Mouse (Mus musculus) G1E (cell line): ENCODE data around the gene Eva1a. TPM values are rescaled to one million over a fixed set of nuclear protein-coding genes. Genes with fewer than 3 reads are reported as not detected.

Source experiments
- ATAC-seq: 2 replicates; pipeline ENCODE4 v1.8.0; 2016; ENCODE audit warnings: mild to moderate bottlenecking; ENCODE audit not compliant: insufficient number of reproducible peaks, poor library complexity, low FRiP score, severe bottlenecking; ENCODE audit errors: extremely low read depth
- DNase-seq: peaks from one replicate; pipeline ENCODE4 v3.0.0; 2012; ENCODE audit warnings: low spot score
- H3K27me3 ChIP-seq: 2 replicates; pipeline ENCODE4 v1.6.1; 2012; ENCODE audit warnings: mild to moderate bottlenecking, low read length, inconsistent platforms; ENCODE audit not compliant: insufficient read depth
- H3K36me3 ChIP-seq: replicated peaks from 2 replicates; pipeline ENCODE3; 2012; ENCODE audit warnings: mild to moderate bottlenecking, inconsistent platforms
- H3K4me1 ChIP-seq: 2 replicates; pipeline ENCODE4 v1.6.1; 2012; ENCODE audit warnings: low read depth, low read length, inconsistent platforms, mixed read lengths; ENCODE audit not compliant: insufficient read depth
- H3K4me3 ChIP-seq: 2 replicates; pipeline ENCODE4 v1.5.1; 2012; ENCODE audit warnings: low read depth, mild to moderate bottlenecking, inconsistent platforms, low read length, moderate library complexity, mixed read lengths
- H3K9me3 ChIP-seq: replicated peaks from 2 replicates; pipeline ENCODE4 v1.6.1; 2012; ENCODE audit warnings: inconsistent platforms
- CTCF ChIP-seq: IDR thresholded peaks from 2 replicates; pipeline ENCODE4 v1.5.1; 2012; ENCODE audit warnings: low read depth, low read length, inconsistent platforms, mixed read lengths
- GATA1 ChIP-seq: IDR thresholded peaks from 2 replicates; pipeline ENCODE4 v1.6.1; 2012; ENCODE audit warnings: borderline replicate concordance, low read length, inconsistent platforms, mixed read lengths
- GATA2 ChIP-seq: IDR thresholded peaks from 2 replicates; pipeline ENCODE4 v1.6.1; 2012; ENCODE audit warnings: low read depth, low read length, inconsistent platforms, borderline replicate concordance
- POLR2AphosphoS5 ChIP-seq: IDR thresholded peaks from 2 replicates; pipeline ENCODE4 v1.6.1; 2012; ENCODE audit warnings: low read depth, low read length, inconsistent platforms; ENCODE audit not compliant: insufficient replicate concordance
- TAL1 ChIP-seq: conservative IDR thresholded peaks from 2 replicates; pipeline ENCODE4 v1.6.1; 2012; ENCODE audit warnings: low read depth, low read length, inconsistent platforms, mixed read lengths
- polyA plus RNA-seq: library from polyadenylated mRNA; stranded (reverse); fragments of >175 nt; gene quantifications from 2 replicates; pipeline ENCODE4 v1.2.3, GENCODE M21; 2012
- total RNA-seq, 2 experiments: library from RNA; stranded (forward) in 1 of 2; stranded (reverse) in 1 of 2; fragments of 200-1000 nt in 1 of 2; fragments of >200 nt in 1 of 2; fragmentation: Nextera tagmentation in 1 of 2; gene quantifications; 2 replicates each; pipeline ENCODE4 v1.2.3; 2014 to 2017

Eva1a gene
- total and polyA plus RNA-seq, 3 experiments = 0.49 TPM; not detected in 2

DNA sequence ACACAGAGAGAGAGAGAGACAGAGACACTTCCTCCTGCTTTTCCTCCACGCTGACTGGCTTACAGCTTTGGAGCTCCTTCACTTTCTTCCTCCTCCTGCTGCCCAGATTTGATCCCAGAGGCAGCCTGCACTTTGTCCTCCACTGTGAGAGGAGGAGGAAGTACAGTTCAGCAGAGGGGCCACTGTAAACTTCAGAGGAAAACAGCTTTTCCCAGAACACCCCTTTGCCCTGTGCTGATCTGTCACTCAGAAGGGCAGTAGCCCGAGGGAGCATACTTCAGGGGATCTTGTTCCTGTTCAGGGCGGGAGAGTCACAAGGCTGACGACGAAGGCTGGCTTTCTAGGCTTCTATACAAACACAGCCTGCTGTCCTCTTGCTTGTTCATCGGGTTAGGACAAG lies 7.1 kb downstream of the Eva1a start:
- no peaks in the 10 kb centered on the region for H3K27me3 ChIP-seq
- no peaks in the 10 kb centered on the region for H3K36me3 ChIP-seq
- no peak overlapping the region for H3K4me3 ChIP-seq
- H3K9me3 ChIP-seq = peaks cover 78% of the 10 kb centered on the region
- ATAC-seq = no peak
- DNase-seq = no peak
- TF ChIP-seq TAL1 (no peak), GATA2 (no peak)
- H3K4me1 ChIP-seq = no peaks in the 10 kb centered on the region

DNA sequence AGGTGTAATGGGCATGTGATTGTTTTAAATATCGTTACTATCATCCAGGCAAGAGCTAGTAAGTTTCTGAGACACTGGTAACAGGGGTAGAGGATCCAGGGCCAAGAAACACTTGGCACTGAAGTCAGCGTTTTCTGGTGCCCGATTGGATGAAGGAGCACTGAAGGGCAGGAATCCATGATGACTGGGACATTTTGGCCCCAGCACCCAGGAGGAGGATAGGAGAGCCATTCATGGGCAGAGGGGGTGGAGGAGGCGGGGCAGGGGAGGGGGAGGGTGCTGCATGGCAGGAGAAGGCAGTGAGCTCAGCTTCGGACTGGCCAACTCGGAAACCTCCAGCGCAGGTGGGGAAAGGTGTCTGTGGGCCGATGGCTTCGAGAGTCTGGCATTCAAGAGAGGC lies 9.4 kb downstream of the Eva1a start:
- no peaks in the 10 kb centered on the region for H3K27me3 ChIP-seq
- no peak overlapping the region for H3K4me3 ChIP-seq
- TF ChIP-seq GATA2 (no peak), POLR2AphosphoS5 (no peak), TAL1 (no peak), GATA1 (no peak), CTCF (no peak)
- H3K9me3 ChIP-seq = peaks cover 63% of the 10 kb centered on the region
- ATAC-seq (no peak), DNase-seq (no peak)
- no peaks in the 10 kb centered on the region for H3K4me1 ChIP-seq
- H3K36me3 ChIP-seq = no peaks in the 10 kb centered on the region

DNA sequence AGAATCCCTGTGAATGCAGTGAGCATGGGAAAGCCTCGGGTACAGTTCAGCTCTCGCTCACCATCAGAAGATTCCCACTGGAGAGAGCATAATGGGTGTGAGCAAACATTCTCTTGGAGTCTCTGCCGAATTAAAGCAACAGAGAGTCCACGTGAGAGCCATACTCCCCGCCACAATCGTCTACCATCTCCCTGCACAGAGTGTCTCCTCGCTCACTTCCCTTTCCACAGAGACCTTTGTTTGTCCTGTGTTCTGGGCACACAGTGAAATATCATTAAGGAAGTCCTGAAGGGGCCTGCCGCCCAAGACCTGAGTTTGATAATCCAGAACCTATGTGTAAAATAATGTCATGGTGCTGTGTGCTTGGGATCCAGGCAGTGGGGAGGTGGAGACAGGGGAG lies 10.7 kb downstream of the Eva1a start:
- Histone ChIP-seq H3K27me3 (no peaks in the 10 kb centered on the region), H3K4me3 (no peak overlapping the region), H3K36me3 (no peaks in the 10 kb centered on the region), H3K9me3 (peaks cover 54% of the 10 kb centered on the region), H3K4me1 (no peaks in the 10 kb centered on the region)
- ATAC-seq (no peak), DNase-seq (no peak)
- no peak for TF ChIP-seq TAL1
- TF ChIP-seq POLR2AphosphoS5 = no peak
- no peak for TF ChIP-seq CTCF
- no peak for TF ChIP-seq GATA2

DNA sequence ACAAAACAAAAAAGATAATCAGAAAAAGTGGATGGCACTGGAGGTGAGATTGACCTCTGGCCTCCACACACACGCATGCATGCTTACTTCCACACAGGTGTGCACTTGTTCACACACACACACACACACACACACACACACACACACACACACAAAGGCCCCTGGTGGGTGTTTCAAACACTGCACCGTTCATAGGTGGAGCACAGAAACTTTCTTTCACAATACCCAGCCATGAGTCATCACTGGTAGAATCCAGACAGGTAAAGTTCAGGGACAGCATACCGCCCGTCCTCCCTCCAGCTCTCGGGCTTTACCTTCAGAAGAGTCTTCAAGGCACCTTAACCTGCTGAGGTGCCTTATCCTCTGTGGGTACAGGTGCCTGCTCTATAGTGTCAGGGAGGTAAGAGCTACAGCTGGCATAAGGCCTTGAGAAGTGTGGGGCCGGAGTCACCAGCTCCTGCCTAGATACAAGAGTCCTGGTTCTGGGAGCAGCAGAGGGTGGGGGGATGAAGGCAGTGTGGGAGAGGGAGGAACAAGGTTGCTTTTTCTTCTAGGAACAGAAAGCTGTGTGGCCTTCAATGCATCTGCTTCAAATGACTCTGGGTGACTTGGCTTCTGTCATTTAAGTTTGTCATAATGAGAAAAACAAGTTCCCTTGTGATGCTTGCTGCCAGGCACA lies 11.3 kb downstream of the Eva1a start:
- ATAC-seq (no peak), DNase-seq (no peak)
- Histone ChIP-seq H3K4me3 (no peak overlapping the region), H3K9me3 (peaks cover 54% of the 10 kb centered on the region), H3K4me1 (no peaks in the 10 kb centered on the region), H3K27me3 (no peaks in the 10 kb centered on the region), H3K36me3 (no peaks in the 10 kb centered on the region)
- no peak for TF ChIP-seq CTCF
- TF ChIP-seq POLR2AphosphoS5 = no peak

DNA sequence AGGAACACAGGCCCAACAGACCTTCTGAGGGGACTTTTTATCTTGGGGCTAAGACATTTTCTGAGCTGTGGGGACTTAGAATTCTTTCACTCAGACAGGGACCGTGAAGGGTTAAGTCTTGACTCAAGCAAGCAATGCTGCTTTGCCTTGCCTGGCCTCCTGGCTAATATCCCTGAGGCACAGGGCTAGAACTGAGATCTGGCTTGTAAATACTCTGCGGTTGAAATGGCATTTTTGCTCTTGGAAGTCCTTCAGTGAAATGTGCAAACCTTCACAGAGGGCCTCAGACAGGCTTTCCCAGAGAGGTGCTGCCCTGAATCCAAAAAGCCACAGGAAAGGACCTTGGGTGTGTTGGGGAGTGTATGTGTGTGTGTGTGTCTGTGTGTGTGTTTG lies 11.9 kb downstream of the Eva1a start:
- Histone ChIP-seq H3K4me1 (no peaks in the 10 kb centered on the region), H3K27me3 (no peaks in the 10 kb centered on the region), H3K9me3 (peaks cover 55% of the 10 kb centered on the region), H3K36me3 (no peaks in the 10 kb centered on the region), H3K4me3 (no peak overlapping the region)
- ATAC-seq (no peak), DNase-seq (no peak)
- TF ChIP-seq POLR2AphosphoS5 (no peak), GATA2 (no peak)

DNA sequence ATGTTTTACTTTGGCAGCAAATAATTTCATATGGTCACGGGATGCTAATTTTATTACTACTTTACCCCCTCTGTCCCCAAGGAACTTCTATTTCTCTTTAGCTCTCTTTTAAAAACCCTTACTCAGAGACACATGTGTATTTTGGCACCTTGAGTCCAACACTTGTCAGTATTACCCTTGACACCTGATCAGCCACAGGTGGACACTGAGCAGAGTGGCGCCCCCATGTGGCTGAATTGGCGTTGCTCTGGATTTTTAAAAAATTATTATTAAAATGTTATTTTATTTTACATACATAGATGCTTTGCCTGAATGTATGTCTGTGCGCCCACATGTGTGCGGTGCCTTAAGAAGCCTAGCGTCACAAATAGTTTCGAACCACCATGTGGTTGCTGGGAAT lies 14.0 kb downstream of the Eva1a start:
- TF ChIP-seq CTCF (no peak), GATA2 (no peak), GATA1 (no peak), TAL1 (no peak), POLR2AphosphoS5 (no peak)
- Histone ChIP-seq H3K27me3 (no peaks in the 10 kb centered on the region), H3K4me3 (no peak overlapping the region), H3K36me3 (no peaks in the 10 kb centered on the region), H3K9me3 (peaks cover 43% of the 10 kb centered on the region), H3K4me1 (no peaks in the 10 kb centered on the region)
- ATAC-seq (no peak), DNase-seq (no peak)

DNA sequence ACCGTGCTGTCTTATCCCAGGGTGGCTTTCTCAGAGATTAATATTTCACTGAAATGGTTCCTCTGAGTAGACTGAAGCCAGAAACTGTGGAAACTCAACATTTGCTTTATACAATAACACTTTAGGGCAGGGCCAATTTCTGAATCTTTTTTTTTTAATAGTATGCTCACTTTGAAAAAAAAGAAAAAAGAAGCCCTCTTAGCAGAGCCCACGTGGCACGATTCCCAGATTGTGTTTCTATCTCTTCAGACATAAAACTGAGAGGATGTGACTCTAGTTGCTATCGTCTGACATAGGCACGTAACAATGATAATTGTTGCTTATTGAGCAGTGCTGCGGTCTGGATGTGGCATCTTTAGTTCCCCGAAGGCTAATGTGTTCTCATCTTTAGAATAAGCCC lies 19.1 kb downstream of the Eva1a start:
- Histone ChIP-seq H3K36me3 (no peaks in the 10 kb centered on the region), H3K4me1 (no peaks in the 10 kb centered on the region), H3K4me3 (no peak overlapping the region), H3K9me3 (peaks cover 44% of the 10 kb centered on the region), H3K27me3 (no peaks in the 10 kb centered on the region)
- DNase-seq (no peak), ATAC-seq (no peak)
- TF ChIP-seq GATA2 (no peak), GATA1 (no peak), CTCF (no peak), POLR2AphosphoS5 (no peak), TAL1 (no peak)
